Mouse (Mus musculus) stomach, postnatal 0 days (tissue): ENCODE data around the gene Tmem248.

Experiments
- CTCF ChIP-seq: IDR thresholded peaks from 2 replicates; pipeline ENCODE4 v1.5.1; 2016; ENCODE audit warnings: antibody characterized with exemption, low read depth, mild to moderate bottlenecking, moderate library complexity
- EP300 ChIP-seq: optimal IDR thresholded peaks from 2 replicates; pipeline ENCODE3; 2016; ENCODE audit warnings: antibody characterized with exemption

- TF ChIP-seq CTCF (no peak), EP300 (no peak)
Measured at GRCm38 (mm10) chr5:130185312-130185711, 31.6 kb upstream of the Tmem248 start.
